Mouse (Mus musculus): ENCODE data around the gene Zhx3. TPM values are rescaled to one million over a fixed set of nuclear protein-coding genes. Genes with fewer than 3 reads are reported as not detected.

Zhx3 gene
- polyA plus RNA-seq, 1 experiment from 2014 or later: 11.1 TPM

GRCm38 (mm10) chr2:160891045-160891444, 18.2 kb upstream of the Zhx3 start:
- Histone ChIP-seq H3K9ac (ENCODE audit: low read depth, low read length) (no peak overlapping the region), H3K4me3 (ENCODE audit: low read depth, low read length) (no peak overlapping the region), H3K4me2 (ENCODE audit: low read depth, low read length) (no peak overlapping the region), H3K4me1 (ENCODE audit: control insufficient read depth, insufficient read depth, low read length) (no peaks in the 10 kb centered on the region), H3K27me3 (replicated peaks; ENCODE audit: control insufficient read depth, insufficient read depth, low read length) (no peaks in the 10 kb centered on the region), H3K9me3 (ENCODE audit: control insufficient read depth, low read length) (peaks cover 1% of the 10 kb centered on the region; the same call in 1 of the 2 replicates), H3K36me3 (ENCODE audit: control insufficient read depth, insufficient read depth, low read length) (no peaks in the 10 kb centered on the region), H3K27ac (replicated peaks; ENCODE audit: low read depth, low read length) (no peak overlapping the region)
- WGBS: 79% methylated on average over 5 of the region's 5 CpGs
- no peak; the same call in 1 of the 2 replicates for ATAC-seq (ENCODE audit: low read depth)
- no peak for DNase-seq (ENCODE audit: low spot score)

- peak overlapping the region; percentile 50 for H3K9ac ChIP-seq (ENCODE audit: low read depth, low read length)
- H3K4me2 ChIP-seq (ENCODE audit: low read depth, low read length): peak overlapping the region; percentile 70
- under 1% methylated on average over 26 of the region's 26 CpGs for WGBS
- ATAC-seq (ENCODE audit: low read depth): peak; percentile 87
- H3K27ac ChIP-seq (replicated peaks; ENCODE audit: low read depth, low read length): no peak overlapping the region
- no peaks in the 10 kb centered on the region for H3K36me3 ChIP-seq (ENCODE audit: control insufficient read depth, insufficient read depth, low read length)
- peak overlapping the region; percentile 40 for H3K4me3 ChIP-seq (ENCODE audit: low read depth, low read length)
- DNase-seq (ENCODE audit: low spot score): peak; percentile 63
- no peaks in the 10 kb centered on the region for H3K27me3 ChIP-seq (replicated peaks; ENCODE audit: control insufficient read depth, insufficient read depth, low read length)
- H3K9me3 ChIP-seq (ENCODE audit: control insufficient read depth, low read length): no peaks in the 10 kb centered on the region
- H3K4me1 ChIP-seq (ENCODE audit: control insufficient read depth, insufficient read depth, low read length): no peaks in the 10 kb centered on the region
These were observed 15.1 kb upstream of the Zhx3 start for GRCm38 (mm10) chr2:160887859-160888258.

- DNase-seq (ENCODE audit: low spot score): peak; percentile 87
- WGBS: 3% methylated on average over 11 of the region's 11 CpGs
- Histone ChIP-seq H3K9me3 (ENCODE audit: control insufficient read depth, low read length) (no peaks in the 10 kb centered on the region), H3K36me3 (ENCODE audit: control insufficient read depth, insufficient read depth, low read length) (no peaks in the 10 kb centered on the region), H3K27ac (replicated peaks; ENCODE audit: low read depth, low read length) (no peak overlapping the region), H3K4me3 (ENCODE audit: low read depth, low read length) (peak overlapping the region; percentile 40), H3K27me3 (replicated peaks; ENCODE audit: control insufficient read depth, insufficient read depth, low read length) (no peaks in the 10 kb centered on the region), H3K4me2 (ENCODE audit: low read depth, low read length) (peak overlapping the region; percentile 70), H3K4me1 (ENCODE audit: control insufficient read depth, insufficient read depth, low read length) (no peaks in the 10 kb centered on the region), H3K9ac (ENCODE audit: low read depth, low read length) (0 out of 2 replicates have a peak overlapping the region, but pooled peaks have one; percentile 50)
- ATAC-seq (ENCODE audit: low read depth): peak; percentile 83
These were observed 14.5 kb upstream of the Zhx3 start for GRCm38 (mm10) chr2:160887284-160887683.

- WGBS: 73% methylated on average over 3 of the region's 3 CpGs
- H3K9ac ChIP-seq (ENCODE audit: low read depth, low read length): no peak overlapping the region
- H3K9me3 ChIP-seq (ENCODE audit: control insufficient read depth, low read length): no peaks in the 10 kb centered on the region
These were observed 13.4 kb upstream of the Zhx3 start for GRCm38 (mm10) chr2:160886221-160886620.

GRCm38 (mm10) chr2:160884830-160885229, 12.0 kb upstream of the Zhx3 start:
- no peak overlapping the region for H3K4me2 ChIP-seq (ENCODE audit: low read depth, low read length)
- H3K36me3 ChIP-seq (ENCODE audit: control insufficient read depth, insufficient read depth, low read length): no peaks in the 10 kb centered on the region
- H3K9ac ChIP-seq (ENCODE audit: low read depth, low read length): no peak overlapping the region
- 16% methylated on average over 2 of the region's 2 CpGs for WGBS
- no peaks in the 10 kb centered on the region for H3K4me1 ChIP-seq (ENCODE audit: control insufficient read depth, insufficient read depth, low read length)
- H3K27me3 ChIP-seq (replicated peaks; ENCODE audit: control insufficient read depth, insufficient read depth, low read length): no peaks in the 10 kb centered on the region
- no peaks in the 10 kb centered on the region for H3K9me3 ChIP-seq (ENCODE audit: control insufficient read depth, low read length)
- H3K4me3 ChIP-seq (ENCODE audit: low read depth, low read length): no peak overlapping the region
- no peak overlapping the region for H3K27ac ChIP-seq (replicated peaks; ENCODE audit: low read depth, low read length)
- no peak for ATAC-seq (ENCODE audit: low read depth)
- peak; percentile 33 for DNase-seq (ENCODE audit: low spot score)

More at GRCm38 (mm10) chr2:160886221-160886620, 13.4 kb upstream of the Zhx3 start:
- H3K36me3 ChIP-seq (ENCODE audit: control insufficient read depth, insufficient read depth, low read length): no peaks in the 10 kb centered on the region
- no peaks in the 10 kb centered on the region for H3K27me3 ChIP-seq (replicated peaks; ENCODE audit: control insufficient read depth, insufficient read depth, low read length)
- no peaks in the 10 kb centered on the region for H3K4me1 ChIP-seq (ENCODE audit: control insufficient read depth, insufficient read depth, low read length)
- H3K4me2 ChIP-seq (ENCODE audit: low read depth, low read length): no peak overlapping the region
- DNase-seq (ENCODE audit: low spot score): no peak
- no peak for ATAC-seq (ENCODE audit: low read depth)
- no peak overlapping the region for H3K4me3 ChIP-seq (ENCODE audit: low read depth, low read length)
- H3K27ac ChIP-seq (replicated peaks; ENCODE audit: low read depth, low read length): no peak overlapping the region

- H3K36me3 ChIP-seq (ENCODE audit: control insufficient read depth, insufficient read depth, low read length): no peaks in the 10 kb centered on the region
- no peaks in the 10 kb centered on the region for H3K4me1 ChIP-seq (ENCODE audit: control insufficient read depth, insufficient read depth, low read length)
- no peak overlapping the region for H3K9ac ChIP-seq (ENCODE audit: low read depth, low read length)
- WGBS: 69% methylated on average over 4 of the region's 4 CpGs
- no peak overlapping the region for H3K4me3 ChIP-seq (ENCODE audit: low read depth, low read length)
- no peaks in the 10 kb centered on the region for H3K9me3 ChIP-seq (ENCODE audit: control insufficient read depth, low read length)
- DNase-seq (ENCODE audit: low spot score) (peak; percentile 59), ATAC-seq (ENCODE audit: low read depth) (no peak)
- no peaks in the 10 kb centered on the region for H3K27me3 ChIP-seq (replicated peaks; ENCODE audit: control insufficient read depth, insufficient read depth, low read length)
- no peak overlapping the region for H3K27ac ChIP-seq (replicated peaks; ENCODE audit: low read depth, low read length)
- H3K4me2 ChIP-seq (ENCODE audit: low read depth, low read length): no peak overlapping the region
These were observed 11.1 kb upstream of the Zhx3 start for GRCm38 (mm10) chr2:160883912-160884311.

- Histone ChIP-seq H3K9me3 (ENCODE audit: control insufficient read depth, low read length) (no peaks in the 10 kb centered on the region), H3K27ac (replicated peaks; ENCODE audit: low read depth, low read length) (no peak overlapping the region), H3K9ac (ENCODE audit: low read depth, low read length) (no peak overlapping the region), H3K4me3 (ENCODE audit: low read depth, low read length) (no peak overlapping the region), H3K36me3 (ENCODE audit: control insufficient read depth, insufficient read depth, low read length) (no peaks in the 10 kb centered on the region), H3K4me2 (ENCODE audit: low read depth, low read length) (no peak overlapping the region), H3K27me3 (replicated peaks; ENCODE audit: control insufficient read depth, insufficient read depth, low read length) (no peaks in the 10 kb centered on the region), H3K4me1 (ENCODE audit: control insufficient read depth, insufficient read depth, low read length) (no peaks in the 10 kb centered on the region)
- ATAC-seq (ENCODE audit: low read depth): no peak
- WGBS: 67% methylated on average over 5 of the region's 5 CpGs
- DNase-seq (ENCODE audit: low spot score): no peak
These were observed 9.6 kb upstream of the Zhx3 start for GRCm38 (mm10) chr2:160882436-160882835.

GRCm38 (mm10) chr2:160881462-160882101, 8.8 kb upstream of the Zhx3 start:
- no peak for DNase-seq (ENCODE audit: low spot score)
- Histone ChIP-seq H3K36me3 (ENCODE audit: control insufficient read depth, insufficient read depth, low read length) (no peaks in the 10 kb centered on the region), H3K4me1 (ENCODE audit: control insufficient read depth, insufficient read depth, low read length) (no peaks in the 10 kb centered on the region), H3K9ac (ENCODE audit: low read depth, low read length) (no peak overlapping the region), H3K4me2 (ENCODE audit: low read depth, low read length) (no peak overlapping the region), H3K27me3 (replicated peaks; ENCODE audit: control insufficient read depth, insufficient read depth, low read length) (no peaks in the 10 kb centered on the region), H3K27ac (replicated peaks; ENCODE audit: low read depth, low read length) (no peak overlapping the region), H3K4me3 (ENCODE audit: low read depth, low read length) (no peak overlapping the region), H3K9me3 (ENCODE audit: control insufficient read depth, low read length) (no peaks in the 10 kb centered on the region)
- ATAC-seq (ENCODE audit: low read depth): no peak
- WGBS: 43% methylated on average over 6 of the region's 6 CpGs
